Mouse (Mus musculus) cerebellum, adult 11-12 months (tissue): ENCODE data around the gene Pnpla1.
A peak's percentile ranks its signal among the peaks of the same experiment; 100 is the strongest.
"Not testable (repeated sequence)": the region's sequence is repeated elsewhere in the genome, so short reads cannot be mapped to it uniquely, and the experiment has no call there.

Experiments used
- DNase-seq: peaks from one replicate; pipeline ENCODE4 v3.0.0; 2022

Pnpla1 gene

DNA sequence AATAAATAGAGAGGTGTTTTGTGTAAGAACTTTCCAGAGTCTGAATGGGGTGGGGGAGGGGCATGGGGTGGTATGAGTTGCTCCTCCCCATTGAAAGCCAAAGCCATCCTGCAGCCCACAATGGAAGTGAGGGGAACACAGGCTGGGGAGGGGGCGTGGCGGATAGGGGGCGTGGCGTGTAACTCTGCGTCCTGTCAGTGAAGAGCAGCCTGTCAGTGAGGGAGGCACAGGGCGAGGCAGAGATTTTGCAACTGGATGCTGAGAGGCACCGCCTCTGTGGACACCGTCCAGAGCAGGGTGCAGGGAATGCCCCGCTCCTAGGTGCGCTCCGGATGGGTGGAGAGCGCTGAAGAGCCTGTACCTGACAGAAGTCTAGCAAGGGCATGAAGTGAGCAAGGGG lies at the start of gene Pnpla1:
Pnpla1 (plus strand) TSS at position 207 of the 400 bp plus-strand sequence.
- no peak for DNase-seq

DNA sequence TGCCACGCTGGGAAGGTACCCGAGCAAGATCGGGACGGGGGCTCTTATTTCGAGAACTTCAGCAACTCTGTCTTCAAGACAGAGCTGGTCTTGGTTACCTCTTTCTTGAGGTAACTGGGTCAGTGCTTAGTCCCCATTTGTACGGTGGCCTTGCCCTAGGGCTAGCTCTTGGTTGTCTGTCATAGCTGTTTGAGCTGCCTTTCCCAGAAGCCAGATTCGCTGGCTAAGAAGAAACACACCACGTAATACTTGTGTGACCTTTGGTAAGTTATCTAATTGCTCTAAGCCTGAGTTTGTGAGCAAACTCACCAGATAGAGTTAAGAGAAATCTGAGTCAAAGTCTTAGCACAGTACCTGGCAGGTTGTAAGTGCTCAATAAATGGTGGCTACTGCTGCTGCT lies 49.5 kb upstream of the Pnpla1 start:
- DNase-seq: no peak

- no peak for DNase-seq
Observed at GRCm38 (mm10) chr17:28809175-28809831, 48.9 kb upstream of the Pnpla1 start.

DNA sequence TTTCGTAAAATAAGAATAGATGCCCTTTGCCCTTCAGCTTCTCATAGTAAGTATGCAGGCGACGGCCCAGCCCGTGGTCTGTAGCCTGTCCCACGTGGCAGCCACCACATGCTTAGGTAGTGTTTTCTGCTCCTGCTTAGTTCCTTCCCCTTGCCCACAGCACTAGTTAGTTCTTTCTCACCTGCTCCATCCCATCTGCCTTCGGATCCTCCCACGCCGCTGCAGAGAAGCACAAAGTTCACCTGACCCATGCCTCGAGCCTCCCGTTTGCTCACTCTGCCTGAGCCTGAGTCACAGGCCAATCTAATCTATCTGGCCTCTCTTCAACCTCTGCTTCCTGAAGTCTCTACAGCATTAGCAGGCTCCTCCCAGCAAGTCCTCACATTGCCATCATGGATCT lies 45.9 kb upstream of the Pnpla1 start:
- no peak for DNase-seq

GRCm38 (mm10) chr17:28814529-28815097 lies 43.6 kb upstream of the Pnpla1 start:
- DNase-seq: no peak

DNA sequence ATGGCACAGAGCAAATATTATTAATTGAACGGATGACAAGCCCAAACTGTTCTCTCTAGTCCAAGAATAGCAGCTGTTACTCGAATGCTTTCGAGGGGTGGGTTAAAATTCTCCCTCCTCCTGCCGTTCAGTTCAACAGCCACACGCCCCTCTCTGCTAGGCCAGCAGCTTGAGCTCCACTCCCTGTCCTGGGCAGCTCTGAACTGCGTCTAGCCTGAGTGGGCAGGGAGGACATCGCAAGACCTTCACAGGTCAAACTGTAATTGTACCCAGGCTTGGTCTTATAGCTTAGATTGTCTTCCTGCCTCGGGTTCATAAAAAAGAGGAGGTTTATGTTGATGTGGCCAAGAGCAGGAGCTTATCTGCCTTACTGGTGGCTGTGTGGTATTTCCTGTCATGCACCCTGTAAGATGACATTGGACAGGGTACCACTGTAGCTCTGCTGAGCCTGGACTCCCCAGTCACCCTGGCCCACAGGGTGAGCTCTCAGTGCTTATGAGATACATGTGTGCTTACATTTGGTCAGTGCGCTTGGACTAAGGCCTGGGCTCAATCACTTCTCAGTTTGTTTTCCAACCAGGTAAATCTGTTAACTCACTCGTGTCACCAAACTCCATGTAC lies 42.7 kb upstream of the Pnpla1 start:
- DNase-seq: no peak

- not testable (repeated sequence) for DNase-seq
Observed at GRCm38 (mm10) chr17:28816326-28816725, 41.9 kb upstream of the Pnpla1 start.

GRCm38 (mm10) chr17:28816875-28817811 lies 41.1 kb upstream of the Pnpla1 start:
- no peak for DNase-seq

- no peak for DNase-seq
Observed at GRCm38 (mm10) chr17:28820189-28820588, 38.0 kb upstream of the Pnpla1 start.

DNA sequence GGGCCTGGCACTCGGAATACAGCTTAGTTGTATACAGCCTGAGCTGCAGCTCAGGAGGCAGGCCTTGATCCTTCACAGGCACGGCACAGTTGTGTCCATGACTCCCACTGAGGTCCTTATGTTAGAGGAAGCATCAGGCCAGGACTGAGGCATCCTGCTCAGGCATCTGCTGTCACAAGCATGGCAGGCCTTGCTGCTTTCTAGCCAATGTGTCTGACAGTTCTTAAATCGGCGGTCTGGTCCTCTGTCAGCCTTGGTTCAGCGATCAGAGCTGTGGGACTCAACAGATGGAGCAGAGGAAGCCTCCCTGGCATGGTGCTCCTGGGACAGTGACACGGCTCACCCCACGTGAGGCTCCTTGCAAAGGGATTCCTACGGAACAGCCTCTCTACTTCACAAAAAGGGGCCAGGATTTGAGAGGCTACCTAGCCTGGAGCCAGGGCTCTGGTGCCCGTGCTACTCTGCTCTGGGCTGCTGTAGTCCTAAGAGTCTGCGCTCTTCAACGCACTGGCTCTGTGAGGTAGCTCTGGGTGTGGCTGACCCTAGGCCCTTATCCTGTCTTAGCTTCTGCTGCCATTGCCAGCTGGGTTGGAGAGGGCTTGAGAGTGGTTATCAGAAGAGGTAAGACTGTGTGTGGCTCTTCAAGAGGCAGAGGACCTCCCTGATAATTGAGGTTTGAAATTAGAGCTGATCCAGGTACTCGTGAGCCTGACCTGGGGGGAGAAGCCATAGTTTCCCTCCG lies 35.0 kb upstream of the Pnpla1 start:
- peak; percentile 95 for DNase-seq

DNA sequence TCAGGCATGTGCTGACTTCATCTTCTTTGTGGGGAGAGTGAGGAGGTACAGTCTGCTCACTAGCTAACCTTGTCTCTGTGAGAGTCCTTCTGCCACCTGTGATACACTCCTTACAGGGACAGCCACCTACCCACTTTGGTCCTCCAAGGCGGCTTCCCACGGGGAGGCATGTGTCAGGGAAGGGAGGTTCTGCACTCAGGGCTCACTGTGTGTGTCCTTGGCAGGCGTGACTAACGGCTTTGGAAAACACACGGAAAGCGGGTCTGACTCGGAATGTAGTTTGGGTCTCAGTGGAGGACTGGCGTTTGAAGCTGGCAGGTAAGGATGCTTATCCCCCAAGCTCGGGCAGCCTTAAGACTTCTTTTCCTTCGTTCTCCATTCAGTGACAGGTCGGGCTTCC lies 34.5 kb upstream of the Pnpla1 start:
- DNase-seq: peak; percentile 32

GRCm38 (mm10) chr17:28824896-28825295 lies 33.3 kb upstream of the Pnpla1 start:
- DNase-seq: no peak

DNA sequence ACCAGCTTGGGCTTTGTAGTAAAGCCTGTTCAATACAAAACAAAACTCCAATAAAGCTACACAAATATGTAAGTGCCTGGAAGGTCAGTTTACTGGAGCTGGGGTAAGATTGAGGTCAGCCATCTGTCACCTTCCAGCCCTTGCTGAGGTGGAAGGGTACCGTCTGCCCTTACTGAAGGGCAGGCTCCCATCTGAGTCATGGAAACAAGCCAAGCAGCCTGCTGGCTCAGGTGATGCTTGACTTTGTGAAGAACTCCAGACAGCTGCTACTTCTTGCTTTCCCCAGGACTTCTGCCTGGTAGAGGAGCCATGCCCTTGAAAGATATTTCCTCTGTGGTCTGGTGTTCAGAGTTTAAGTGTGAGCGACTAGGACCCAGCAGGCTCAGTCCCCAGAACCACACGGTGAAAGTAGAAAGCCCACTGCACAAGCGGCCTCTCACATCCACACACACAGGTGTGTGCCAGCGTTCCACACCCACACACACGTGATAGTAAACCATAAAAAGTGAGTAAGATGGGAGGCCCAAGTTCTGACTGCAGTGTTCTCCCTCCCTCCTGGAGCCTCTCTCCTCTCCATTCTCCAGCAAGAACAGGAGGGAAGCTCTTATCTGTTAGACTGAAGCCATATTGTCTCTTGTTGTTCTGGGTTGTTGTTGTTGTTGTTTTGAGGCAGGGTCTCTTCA lies 32.7 kb upstream of the Pnpla1 start:
- no peak for DNase-seq

DNA sequence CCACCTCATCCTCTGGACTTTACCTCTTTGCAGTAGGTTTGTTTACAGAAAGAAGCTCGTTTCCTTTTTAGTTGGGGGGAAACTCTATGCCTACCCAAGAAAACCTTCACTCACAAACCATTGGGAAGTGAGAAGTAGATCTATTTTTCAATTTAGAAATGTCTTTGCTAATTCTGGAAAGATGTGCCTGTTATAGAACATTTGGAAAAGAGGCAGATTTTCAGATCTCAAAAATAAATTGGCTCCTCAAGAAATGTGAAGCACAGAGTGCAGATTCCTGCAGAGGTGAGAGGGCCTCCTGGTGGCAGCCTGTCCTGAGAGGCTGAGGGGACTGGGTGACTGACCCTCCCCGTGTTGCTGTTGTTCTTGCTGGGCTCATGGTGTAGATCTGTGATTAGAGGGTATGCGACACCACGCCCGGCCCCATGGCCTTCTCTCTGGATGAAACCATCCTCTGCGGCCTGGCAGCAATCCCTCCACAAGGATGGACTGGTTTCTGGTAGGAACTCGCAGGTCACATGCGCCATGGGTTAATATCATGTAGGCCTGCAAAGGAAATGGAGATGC lies 30.5 kb upstream of the Pnpla1 start:
- no peak for DNase-seq

- DNase-seq: no peak
Observed at GRCm38 (mm10) chr17:28829120-28829519, 29.1 kb upstream of the Pnpla1 start.

- no peak for DNase-seq
Observed at GRCm38 (mm10) chr17:28831065-28831464, 27.1 kb upstream of the Pnpla1 start.

DNA sequence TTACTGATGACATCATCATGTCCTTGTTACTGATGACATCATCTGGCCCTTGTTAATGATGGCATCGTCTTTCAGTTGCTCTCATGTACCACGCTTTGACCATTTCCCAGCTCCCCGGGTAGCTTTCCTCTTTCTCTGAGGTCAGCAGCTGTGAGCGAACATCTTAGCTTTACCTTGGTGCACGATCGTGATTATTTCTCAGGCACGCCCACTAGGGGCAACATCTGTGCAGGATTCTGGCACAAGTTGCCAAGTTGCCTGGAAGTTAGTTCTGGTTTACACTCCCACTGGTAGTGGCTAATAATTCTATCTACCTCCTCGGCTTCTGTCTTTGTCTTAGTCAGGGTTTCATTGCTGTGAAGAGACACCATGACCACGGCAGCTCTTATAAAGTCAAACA lies 26.2 kb upstream of the Pnpla1 start:
- no peak for DNase-seq

DNA sequence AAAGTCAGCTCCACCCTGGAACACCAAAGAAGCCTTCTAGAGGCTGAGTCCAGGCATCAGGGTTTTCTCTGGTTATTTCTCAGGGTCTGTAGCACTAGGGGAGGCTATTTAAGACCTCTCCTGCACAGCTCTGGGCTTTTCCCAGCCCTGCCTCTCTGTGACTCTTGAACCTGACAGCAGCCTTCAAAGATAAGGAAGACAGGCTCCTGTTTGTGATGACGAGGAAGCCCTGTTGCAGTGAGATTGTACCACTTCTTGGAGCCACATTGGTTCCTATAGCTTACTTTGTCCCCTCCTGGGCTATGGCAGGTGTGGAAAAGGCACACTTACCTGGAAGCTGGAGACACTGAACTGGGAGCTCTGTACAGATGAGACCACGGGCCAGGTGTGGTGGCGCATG lies 25.3 kb upstream of the Pnpla1 start:
- no peak for DNase-seq

DNA sequence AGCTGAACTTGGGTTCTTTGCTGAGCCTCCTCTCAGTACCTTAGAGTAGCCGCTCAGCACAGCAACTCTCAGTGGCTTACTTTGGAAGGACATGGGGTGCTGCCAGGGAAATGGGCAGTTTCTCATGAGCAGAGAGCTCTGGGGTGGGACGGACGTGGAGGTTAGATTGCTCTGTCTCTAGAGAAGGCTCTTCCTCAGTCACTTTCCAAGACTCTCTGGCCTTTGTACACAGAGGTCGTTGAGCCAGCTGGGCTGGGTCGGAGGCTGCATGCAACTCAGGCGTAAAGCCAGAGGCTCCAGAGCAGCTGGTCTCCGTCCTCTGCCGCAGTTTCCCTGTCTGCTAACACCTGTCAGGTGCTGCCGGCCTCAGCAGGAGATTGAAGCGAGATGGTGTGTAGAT lies 23.5 kb upstream of the Pnpla1 start:
- DNase-seq: no peak

GRCm38 (mm10) chr17:28837840-28838239 lies 20.4 kb upstream of the Pnpla1 start:
- DNase-seq: no peak

DNA sequence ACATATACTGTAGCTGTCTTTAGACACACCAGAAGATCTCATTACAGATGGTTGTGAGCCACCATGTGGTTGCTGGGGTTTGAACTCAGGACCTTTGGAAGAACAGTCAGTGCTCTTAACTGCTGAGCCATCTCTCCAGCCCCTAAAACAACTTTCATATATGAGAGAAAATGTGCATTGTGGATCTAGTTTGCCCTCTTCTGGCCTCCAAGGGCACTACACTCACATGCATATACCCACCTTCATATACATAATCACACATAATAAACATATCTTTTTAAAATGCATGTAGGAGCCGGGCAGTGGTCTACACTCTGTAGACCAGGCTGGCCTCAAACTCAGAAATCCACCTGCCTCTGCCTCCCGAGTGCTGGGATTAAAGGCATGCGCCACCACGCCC lies 16.3 kb upstream of the Pnpla1 start:
- not testable (repeated sequence) for DNase-seq

- no peak for DNase-seq
Observed at GRCm38 (mm10) chr17:28843665-28844064, 14.5 kb upstream of the Pnpla1 start.
